In genomic region chr9:123104362-123104761, GRCm38 (mm10) we compare ENCODE assay signal across 25 mouse cellular contexts. TPM values are rescaled to one million over a fixed set of nuclear protein-coding genes. Genes with fewer than 3 reads are reported as not detected.
DNase-seq lines count a peak whose midpoint lies in the region; ATAC-seq and TF ChIP-seq lines count a peak whose summit lies in the region.
"Had no signal": no experiment of that assay in that cellular context is flagged by ENCODE, and none has a peak within 500 bp of the region (broad histone marks: within the 10 kb centered on the region; RNA-seq: fewer than 3 reads in every experiment).

No protein-coding gene starts in this region.

- no peak for ATAC-seq in embryonic facial prominence, embryonic 15.5 days (ENCODE audit: insufficient number of reproducible peaks, low FRiP score, low TSS enrichment, low read depth)
- ATAC-seq in lung, postnatal 0 days: peak; percentile 76
- ATAC-seq in stomach, postnatal 0 days (ENCODE audit: low FRiP score, low TSS enrichment): peak; percentile 28; the same call in 1 of the 2 replicates
- ATAC-seq: activated CD4-positive, CD25-positive, alpha-beta regulatory T cell, adult 4 months; CD4-positive, CD25-positive, alpha-beta regulatory T cell, adult 4 months; forebrain, embryonic 13.5 days; forebrain, embryonic 15.5 days; forebrain, postnatal 0 days; Patski had no signal

- no peak for TF ChIP-seq CTCF in lung, postnatal 0 days (IDR thresholded peaks at IDR 0.05)
- TF ChIP-seq CTCF in stomach, postnatal 0 days (IDR thresholded peaks at IDR 0.05; ENCODE audit: low read depth): no peak

- H3K9ac ChIP-seq in embryonic facial prominence, embryonic 15.5 days: no peak overlapping the region
- no peak overlapping the region for H3K9ac ChIP-seq in lung, postnatal 0 days (replicated peaks; ENCODE audit: low read depth)
- no peak overlapping the region for H3K9ac ChIP-seq in stomach, postnatal 0 days (ENCODE audit: low read length)
- H3K9ac ChIP-seq: embryonic facial prominence, embryonic 13.5 days; forebrain, embryonic 13.5 days; forebrain, embryonic 15.5 days; forebrain, postnatal 0 days had no signal

- H3K4me3 ChIP-seq in embryonic facial prominence, embryonic 15.5 days (replicated peaks): no peak overlapping the region
- no peak overlapping the region for H3K4me3 ChIP-seq in embryonic facial prominence, embryonic 10.5 days
- no peak overlapping the region for H3K4me3 ChIP-seq in lung, postnatal 0 days (ENCODE audit: low read depth, low read length)
- no peak overlapping the region for H3K4me3 ChIP-seq in stomach, postnatal 0 days (ENCODE audit: low read depth, low read length)
- H3K4me3 ChIP-seq: embryonic facial prominence, embryonic 13.5 days; forebrain, embryonic 13.5 days; forebrain, embryonic 15.5 days had no signal

- no peak for DNase-seq in embryonic facial prominence, embryonic 10.5 days (ENCODE audit: low spot score)
- DNase-seq in lung, postnatal 0 days (ENCODE audit: low spot score): peak; percentile 73
- DNase-seq in lung, postnatal 25 days (ENCODE audit: low spot score): no peak
- DNase-seq in stomach, postnatal 0 days (ENCODE audit: low spot score): peak; percentile 25
- DNase-seq: adrenal gland, adult 8-10 months; adrenal gland, postnatal 14 days; adrenal gland, postnatal 36 days; B cell, adult 2 months; cerebellum, adult 11-12 months; cerebellum, adult 2 months; cerebellum, adult 9-10 months; cerebellum, postnatal 10 days; cerebellum, postnatal 25 days; forebrain, postnatal 0 days had no signal

- H3K4me2 ChIP-seq in embryonic facial prominence, embryonic 15.5 days (replicated peaks): no peak overlapping the region
- H3K4me2 ChIP-seq in lung, postnatal 0 days (replicated peaks; ENCODE audit: low read depth, low read length): no peak overlapping the region
- H3K4me2 ChIP-seq in stomach, postnatal 0 days (replicated peaks; ENCODE audit: low read depth): no peak overlapping the region
- H3K4me2 ChIP-seq: embryonic facial prominence, embryonic 13.5 days; forebrain, embryonic 13.5 days; forebrain, embryonic 15.5 days had no signal

- no peaks in the 10 kb centered on the region for H3K9me3 ChIP-seq in embryonic facial prominence, embryonic 15.5 days (replicated peaks)
- H3K9me3 ChIP-seq in embryonic facial prominence, embryonic 10.5 days: no peaks in the 10 kb centered on the region
- no peaks in the 10 kb centered on the region for H3K9me3 ChIP-seq in lung, postnatal 0 days (ENCODE audit: low read length)
- no peaks in the 10 kb centered on the region for H3K9me3 ChIP-seq in stomach, postnatal 0 days (ENCODE audit: control insufficient read depth, low read length)
- H3K9me3 ChIP-seq: embryonic facial prominence, embryonic 13.5 days; forebrain, embryonic 13.5 days; forebrain, embryonic 15.5 days; G1E had no signal

- H3K36me3 ChIP-seq in embryonic facial prominence, embryonic 15.5 days: peaks cover 25% of the 10 kb centered on the region
- peaks cover 59% of the 10 kb centered on the region for H3K36me3 ChIP-seq in embryonic facial prominence, embryonic 10.5 days (replicated peaks)
- H3K36me3 ChIP-seq in lung, postnatal 0 days (ENCODE audit: insufficient read depth, low read length): peaks cover 12% of the 10 kb centered on the region
- peaks cover 13% of the 10 kb centered on the region; the same call in 1 of the 2 replicates for H3K36me3 ChIP-seq in stomach, postnatal 0 days (ENCODE audit: control insufficient read depth, insufficient read depth, low read length)

- no peaks in the 10 kb centered on the region for H3K4me1 ChIP-seq in embryonic facial prominence, embryonic 15.5 days
- no peaks in the 10 kb centered on the region for H3K4me1 ChIP-seq in embryonic facial prominence, embryonic 10.5 days
- H3K4me1 ChIP-seq in lung, postnatal 0 days (ENCODE audit: insufficient read depth, low read depth, low read length): peaks cover 4% of the 10 kb centered on the region; the same call in 1 of the 2 replicates
- no peaks in the 10 kb centered on the region for H3K4me1 ChIP-seq in stomach, postnatal 0 days (replicated peaks; ENCODE audit: control insufficient read depth, insufficient read depth)
- H3K4me1 ChIP-seq: embryonic facial prominence, embryonic 13.5 days; forebrain, embryonic 13.5 days; forebrain, embryonic 15.5 days had no signal

- H3K27ac ChIP-seq in embryonic facial prominence, embryonic 15.5 days (replicated peaks): 0 out of 2 replicates have a peak overlapping the region, but pooled peaks have one; percentile 7
- H3K27ac ChIP-seq in embryonic facial prominence, embryonic 10.5 days (replicated peaks): no peak overlapping the region
- peak overlapping the region; percentile 69 for H3K27ac ChIP-seq in lung, postnatal 0 days (ENCODE audit: low read length)
- 0 out of 2 replicates have a peak overlapping the region, but pooled peaks have one; percentile 30 for H3K27ac ChIP-seq in stomach, postnatal 0 days (replicated peaks)
- H3K27ac ChIP-seq: embryonic facial prominence, embryonic 13.5 days; forebrain, embryonic 13.5 days; forebrain, embryonic 15.5 days had no signal

- TF ChIP-seq EP300 in lung, postnatal 0 days (IDR thresholded peaks at IDR 0.05): 0 out of 2 replicates have a peak, but pooled peaks have one; percentile 1
- no peak for TF ChIP-seq EP300 in stomach, postnatal 0 days (optimal IDR thresholded peaks at IDR 0.05)

- no peaks in the 10 kb centered on the region for H3K27me3 ChIP-seq in embryonic facial prominence, embryonic 15.5 days
- no peaks in the 10 kb centered on the region for H3K27me3 ChIP-seq in embryonic facial prominence, embryonic 10.5 days (replicated peaks; ENCODE audit: low read depth, poor library complexity, severe bottlenecking)
- no peaks in the 10 kb centered on the region for H3K27me3 ChIP-seq in lung, postnatal 0 days (replicated peaks; ENCODE audit: insufficient read depth, low read length)
- H3K27me3 ChIP-seq in stomach, postnatal 0 days (ENCODE audit: control insufficient read depth, insufficient read depth, low read length): no peaks in the 10 kb centered on the region
- H3K27me3 ChIP-seq: CH12.LX; embryonic facial prominence, embryonic 13.5 days; forebrain, embryonic 13.5 days; forebrain, embryonic 15.5 days; Patski had no signal

RNA-seq across cellular contexts. Expression of gene Zdhhc3, which starts 8.6 kb away (rescaled TPM):
- polyA plus RNA-seq in embryonic facial prominence, embryonic 15.5 days (2015; fragmentation: Nextera tagmentation; extraction: Ambion mirVana): 74.8 and 78.9 TPM in 2 replicates
- polyA plus RNA-seq in embryonic facial prominence, embryonic 10.5 days (2016; fragmentation: Nextera tagmentation; extraction: Ambion mirVana): 73.1 and 77.9 TPM in 2 replicates
- 127 and 130 TPM in 2 replicates for polyA plus RNA-seq in lung, postnatal 0 days (2015; fragmentation: Nextera tagmentation; extraction: Ambion mirVana)
- 64.7 and 65.7 TPM in 2 replicates for polyA plus RNA-seq in stomach, postnatal 0 days (2015; fragmentation: Nextera tagmentation; extraction: Ambion mirVana)

RNA-seq across cellular contexts. Expression of gene Exosc7, which starts 8.7 kb away (rescaled TPM):
- 98.0 and 105 TPM in 2 replicates for polyA plus RNA-seq in embryonic facial prominence, embryonic 15.5 days (2015; fragmentation: Nextera tagmentation; extraction: Ambion mirVana)
- 129 and 143 TPM in 2 replicates for polyA plus RNA-seq in embryonic facial prominence, embryonic 10.5 days (2016; fragmentation: Nextera tagmentation; extraction: Ambion mirVana)
- polyA plus RNA-seq in lung, postnatal 0 days (2015; fragmentation: Nextera tagmentation; extraction: Ambion mirVana): 139 and 145 TPM in 2 replicates
- polyA plus RNA-seq in stomach, postnatal 0 days (2015; fragmentation: Nextera tagmentation; extraction: Ambion mirVana): 73.1 and 73.5 TPM in 2 replicates

RNA-seq across cellular contexts. Expression of gene Clec3b, which starts 46.4 kb away (rescaled TPM):
- 5.4 and 5.6 TPM in 2 replicates for polyA plus RNA-seq in embryonic facial prominence, embryonic 15.5 days (2015; fragmentation: Nextera tagmentation; extraction: Ambion mirVana)
- 0.15 TPM in 1 of 2 replicates, not detected in the other for polyA plus RNA-seq in embryonic facial prominence, embryonic 10.5 days (2016; fragmentation: Nextera tagmentation; extraction: Ambion mirVana)
- 84.7 and 86.6 TPM in 2 replicates for polyA plus RNA-seq in lung, postnatal 0 days (2015; fragmentation: Nextera tagmentation; extraction: Ambion mirVana)
- polyA plus RNA-seq in stomach, postnatal 0 days (2015; fragmentation: Nextera tagmentation; extraction: Ambion mirVana): 13.9 and 17.1 TPM in 2 replicates
- polyA plus RNA-seq: activated CD4-positive, CD25-positive, alpha-beta regulatory T cell, adult 4 months; CD4-positive, CD25-positive, alpha-beta regulatory T cell, adult 4 months; embryonic facial prominence, embryonic 11.5 days; forebrain, embryonic 11.5 days; G1E; Patski had no signal

Comparison
In these comparisons a context has a peak if more than half of its experiments do, and no peak if none do; other contexts are left out.
1. DNase-seq: peak in lung, postnatal 0 days (single experiment) and stomach, postnatal 0 days (single experiment); none in embryonic facial prominence, embryonic 10.5 days (single experiment) and lung, postnatal 25 days (single experiment).